Comparison of ENCODE assay signal across 8 mouse cellular contexts in genomic region chr15:97782749-97783105, GRCm38 (mm10). TPM values are rescaled to one million over a fixed set of nuclear protein-coding genes. Genes with fewer than 3 reads are reported as not detected.
DNase-seq lines count a peak whose midpoint lies in the region; ATAC-seq lines count a peak whose summit lies in the region.

No protein-coding gene starts in this region.

- peak; percentile 49 to 71 for DNase-seq in cerebellum, postnatal 25 days
- no peak for DNase-seq in cerebellum, adult 11 months
- DNase-seq in forebrain, embryonic 14.5 days (ENCODE audit: low spot score), result peak; percentile 65
- peak; percentile 85 for DNase-seq in liver
- peak; percentile 83 for DNase-seq in naive thymus-derived CD4-positive, alpha-beta T cell, adult 2 months (ENCODE audit: low read depth)
- DNase-seq in testis, postnatal 14 days (ENCODE audit: low spot score), result peak; percentile 75

- 6% methylated on average over 9 of the region's 9 CpGs for WGBS in forebrain, embryonic 14.5 days

- H3K4me3 ChIP-seq in forebrain, embryonic 14.5 days (ENCODE audit: low read depth, low read length), result no peak overlapping the region

- H3K27me3 ChIP-seq in forebrain, embryonic 14.5 days (replicated peaks; ENCODE audit: control insufficient read depth, insufficient read depth, low read length), result no peaks in the 10 kb centered on the region

- H3K9ac ChIP-seq in forebrain, embryonic 14.5 days (ENCODE audit: low read length), result no peak overlapping the region

- H3K9me3 ChIP-seq in forebrain, embryonic 14.5 days (replicated peaks; ENCODE audit: control insufficient read depth, low read length), result no peaks in the 10 kb centered on the region

- no peak overlapping the region for H3K27ac ChIP-seq in forebrain, embryonic 14.5 days (ENCODE audit: low read depth, low read length)

- H3K4me1 ChIP-seq in forebrain, embryonic 14.5 days (ENCODE audit: control insufficient read depth, insufficient read depth, low read length), result peaks cover 4% of the 10 kb centered on the region; the same call in 1 of the 2 replicates

- peak; percentile 34 for ATAC-seq in activated CD4-positive, CD25-positive, alpha-beta regulatory T cell, adult 4 months
- ATAC-seq in forebrain, embryonic 14.5 days, result no peak
- peak; percentile 33 to 54 for ATAC-seq in hematopoietic stem cell, adult 5-6 weeks (replicated peaks in 1 of 2; ENCODE audit: insufficient read depth in 1 of 2, low FRiP score in 2 of 2, low TSS enrichment in 1 of 2, low read depth in 1 of 2, poor library complexity in 2 of 2, severe bottlenecking in 2 of 2)

- H3K4me2 ChIP-seq in forebrain, embryonic 14.5 days (ENCODE audit: low read length), result no peak overlapping the region

- H3K36me3 ChIP-seq in forebrain, embryonic 14.5 days (ENCODE audit: control insufficient read depth, insufficient read depth, low read length), result no peaks in the 10 kb centered on the region

RNA-seq across cellular contexts. Expression of gene Slc48a1, which starts 4.4 kb away (rescaled TPM):
- 10 to 100 TPM; 23.6 to 29.0 TPM for polyA plus RNA-seq in activated CD4-positive, CD25-positive, alpha-beta regulatory T cell, adult 4 months (2017; shearing (Covaris generic))
- 65.4 and 69.1 TPM in 2 replicates for polyA plus RNA-seq in forebrain, embryonic 14.5 days (2014; fragmentation: Nextera tagmentation; extraction: Ambion mirVana)
- 61.1 and 68.9 TPM in 2 replicates for total RNA-seq in hematopoietic stem cell, adult 5-6 weeks (2017)

RNA-seq across cellular contexts. Expression of gene Rapgef3, which starts 15.0 kb away (rescaled TPM):
- polyA plus RNA-seq in activated CD4-positive, CD25-positive, alpha-beta regulatory T cell, adult 4 months (2017; shearing (Covaris generic)), result not detected
- 4.9 and 6.4 TPM in 2 replicates for polyA plus RNA-seq in forebrain, embryonic 14.5 days (2014; fragmentation: Nextera tagmentation; extraction: Ambion mirVana)
- 5.5 and 18.2 TPM in 2 replicates for total RNA-seq in hematopoietic stem cell, adult 5-6 weeks (2017)

RNA-seq across cellular contexts. Expression of gene Endou, which starts 51.6 kb away (rescaled TPM):
- polyA plus RNA-seq in activated CD4-positive, CD25-positive, alpha-beta regulatory T cell, adult 4 months (2017; shearing (Covaris generic)), result under 1 TPM in 1 of 2 experiments, not detected in 1; 0.33 TPM
- 0.11 and 0.14 TPM in 2 replicates for polyA plus RNA-seq in forebrain, embryonic 14.5 days (2014; fragmentation: Nextera tagmentation; extraction: Ambion mirVana)
- 1.4 and 3.4 TPM in 2 replicates for total RNA-seq in hematopoietic stem cell, adult 5-6 weeks (2017)
